Mouse (Mus musculus) E14TG2a.4 (cell line): Measurements from ENCODE around the gene Olfr844.

ENCODE experiments used
- H3K27me3 ChIP-seq: 2 replicates; pipeline ENCODE4 v1.6.1; 2014; ENCODE audit warnings: low read length, control low read depth; ENCODE audit not compliant: insufficient read depth
- H3K36me3 ChIP-seq: 2 replicates; pipeline ENCODE4 v1.6.1; 2014; ENCODE audit warnings: low read length, control low read depth; ENCODE audit not compliant: insufficient read depth
- H3K4me1 ChIP-seq: replicated peaks from 2 replicates; pipeline ENCODE4 v1.6.1; 2014; ENCODE audit warnings: low read depth, low read length, control low read depth
- H3K4me3 ChIP-seq: replicated peaks from 2 replicates; pipeline ENCODE4 v1.5.1; 2014; ENCODE audit warnings: mild to moderate bottlenecking, low read length
- H3K9me3 ChIP-seq: 2 replicates; pipeline ENCODE4 v1.6.1; 2014; ENCODE audit warnings: low read length, control low read depth
- CTCF ChIP-seq: conservative IDR thresholded peaks from 2 replicates; pipeline ENCODE4 v1.5.1; 2014; ENCODE audit warnings: low read length
- NANOG ChIP-seq: IDR thresholded peaks from 2 replicates; pipeline ENCODE4 v1.6.1; 2014; ENCODE audit warnings: borderline replicate concordance, low read length, mixed read lengths
- POU5F1 ChIP-seq: IDR thresholded peaks from 2 replicates; pipeline ENCODE4 v1.6.1; 2014; ENCODE audit warnings: low read length, borderline replicate concordance

Olfr844 gene

GRCm38 (mm10) chr9:19316047-19316446 lies at the start of gene Olfr844:
TSS of gene Olfr844 (plus strand) at chr9:19316347.
- TF ChIP-seq CTCF: no peak
- no peak for TF ChIP-seq NANOG
- no peak for TF ChIP-seq POU5F1
- no peak within 1 kb of the TSS for H3K4me3 ChIP-seq
- H3K9me3 ChIP-seq: no peaks in the 10 kb centered on the region

GRCm38 (mm10) chr9:19336157-19336556 lies 20.0 kb downstream of the Olfr844 start, which contains the start of gene Olfr845:
TSS of gene Olfr845 (plus strand) at chr9:19336457.
- TF ChIP-seq CTCF (no peak), NANOG (no peak), POU5F1 (no peak)
- Histone ChIP-seq H3K4me3 (no peak within 1 kb of the TSS), H3K27me3 (no peaks in the 10 kb centered on the region), H3K4me1 (no peaks in the 10 kb centered on the region), H3K9me3 (no peaks in the 10 kb centered on the region), H3K36me3 (no peaks in the 10 kb centered on the region)

More at GRCm38 (mm10) chr9:19316047-19316446, at the start of gene Olfr844:
- no peaks in the 10 kb centered on the region for H3K4me1 ChIP-seq
- H3K36me3 ChIP-seq: no peaks in the 10 kb centered on the region
- no peaks in the 10 kb centered on the region for H3K27me3 ChIP-seq

GRCm38 (mm10) chr9:19363905-19364304 lies 47.8 kb downstream of the Olfr844 start, which contains the start of gene Olfr846:
TSS of gene Olfr846 (minus strand) at chr9:19364005.
- Histone ChIP-seq H3K36me3 (no peaks in the 10 kb centered on the region), H3K4me3 (no peak within 1 kb of the TSS), H3K27me3 (no peaks in the 10 kb centered on the region), H3K9me3 (no peaks in the 10 kb centered on the region), H3K4me1 (no peaks in the 10 kb centered on the region)
- TF ChIP-seq NANOG (no peak), CTCF (no peak), POU5F1 (no peak)
